Mouse (Mus musculus) thymus, postnatal 10 days (tissue): ENCODE measurements around the gene Ank.

Experiments
- DNase-seq, 2 experiments: peaks; one replicate each; pipeline ENCODE4 v3.0.0; 2021; ENCODE audit warnings: low spot score in 2 of 2

Ank gene

DNA sequence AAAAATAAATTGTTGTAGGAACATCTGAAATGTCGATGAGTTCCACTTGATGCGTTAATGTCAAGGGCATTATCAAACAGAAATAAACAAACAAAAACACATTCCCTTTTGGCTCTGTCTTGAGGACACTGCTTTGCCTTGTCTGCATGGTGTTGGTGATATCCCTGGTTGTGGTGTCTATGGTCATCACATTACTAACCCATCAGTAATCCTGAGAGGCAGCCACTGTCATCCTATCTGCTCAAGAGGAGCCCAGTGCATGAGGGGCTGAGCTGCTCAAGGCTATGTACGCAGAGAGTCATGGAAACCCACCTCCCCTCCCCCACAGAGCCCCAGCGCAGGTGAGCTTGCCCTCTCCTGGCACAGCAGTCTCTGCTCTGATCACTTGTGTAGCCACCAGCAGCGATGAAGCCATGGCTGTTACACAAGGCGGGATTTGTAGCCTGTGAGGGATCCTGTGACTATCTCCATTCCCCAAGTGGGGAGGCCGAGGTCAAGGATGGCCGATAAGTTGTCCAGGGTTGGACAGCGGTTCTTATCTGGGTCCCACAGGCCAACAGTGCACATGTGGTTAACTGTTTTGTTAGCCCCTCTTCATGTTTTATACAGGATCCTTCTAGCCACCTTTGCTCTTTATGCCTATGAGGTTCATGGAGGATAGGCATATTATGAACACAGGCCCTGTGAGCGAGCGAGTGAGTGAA is 30.3 kb downstream of the Ank start:
- no peak for DNase-seq

DNA sequence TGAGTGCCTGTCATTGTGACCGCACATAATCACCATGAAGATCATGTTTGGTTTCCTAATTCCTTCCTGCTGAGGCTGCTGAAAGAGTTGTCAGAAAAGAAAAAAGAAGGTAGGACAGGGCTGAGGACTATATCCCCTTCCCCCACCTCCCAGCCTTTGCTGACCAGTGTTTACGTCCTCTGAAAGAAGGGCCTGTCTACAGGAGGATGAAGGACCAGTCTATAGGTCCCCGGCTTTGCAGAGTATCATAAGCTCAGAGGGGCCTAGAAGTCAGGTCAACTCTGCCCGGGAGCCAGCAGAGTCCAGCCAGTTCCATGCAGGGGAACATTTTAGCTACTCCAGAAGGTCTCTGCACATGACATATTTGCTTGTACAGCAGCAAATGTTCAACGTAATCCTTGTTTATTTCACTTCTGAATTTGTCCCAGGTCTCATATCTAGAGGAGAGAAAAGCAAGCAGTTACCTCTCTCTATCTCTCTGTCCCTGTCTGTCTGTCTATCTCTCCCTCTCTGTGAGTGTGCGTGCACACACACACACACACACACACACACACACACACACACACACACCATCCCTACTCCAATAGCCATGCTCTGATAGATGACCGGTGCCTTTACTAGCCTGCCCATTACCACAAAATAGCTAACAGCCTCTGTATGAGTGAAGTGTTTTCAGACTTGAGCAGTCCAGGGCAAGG is 31.0 kb downstream of the Ank start:
- no peak for DNase-seq

- no peak for DNase-seq
Observed at GRCm38 (mm10) chr15:27498078-27498477, 31.6 kb downstream of the Ank start.

DNA sequence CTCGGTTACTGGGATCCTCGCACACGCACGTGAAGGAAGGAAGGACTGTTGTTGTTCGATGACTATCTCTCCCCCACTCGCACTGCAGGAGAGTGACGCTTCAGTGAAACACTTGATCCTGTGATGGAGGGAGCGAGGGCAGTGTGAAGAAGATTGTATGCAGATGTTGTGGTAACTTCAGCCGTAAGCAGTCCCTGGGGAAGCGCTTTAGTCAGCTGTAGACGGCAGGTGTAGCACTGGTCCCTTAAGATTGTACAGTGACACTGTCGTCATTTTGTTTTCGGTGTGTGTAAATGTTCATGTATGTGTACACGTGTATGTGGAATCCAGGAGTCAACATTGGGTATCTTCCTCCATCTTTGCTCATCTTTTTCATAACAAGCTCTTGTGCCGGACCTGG is 33.9 kb downstream of the Ank start:
- no peak for DNase-seq

GRCm38 (mm10) chr15:27502338-27502737 is 35.9 kb downstream of the Ank start:
- no peak for DNase-seq

GRCm38 (mm10) chr15:27503221-27503620 is 36.7 kb downstream of the Ank start:
- DNase-seq: no peak

DNA sequence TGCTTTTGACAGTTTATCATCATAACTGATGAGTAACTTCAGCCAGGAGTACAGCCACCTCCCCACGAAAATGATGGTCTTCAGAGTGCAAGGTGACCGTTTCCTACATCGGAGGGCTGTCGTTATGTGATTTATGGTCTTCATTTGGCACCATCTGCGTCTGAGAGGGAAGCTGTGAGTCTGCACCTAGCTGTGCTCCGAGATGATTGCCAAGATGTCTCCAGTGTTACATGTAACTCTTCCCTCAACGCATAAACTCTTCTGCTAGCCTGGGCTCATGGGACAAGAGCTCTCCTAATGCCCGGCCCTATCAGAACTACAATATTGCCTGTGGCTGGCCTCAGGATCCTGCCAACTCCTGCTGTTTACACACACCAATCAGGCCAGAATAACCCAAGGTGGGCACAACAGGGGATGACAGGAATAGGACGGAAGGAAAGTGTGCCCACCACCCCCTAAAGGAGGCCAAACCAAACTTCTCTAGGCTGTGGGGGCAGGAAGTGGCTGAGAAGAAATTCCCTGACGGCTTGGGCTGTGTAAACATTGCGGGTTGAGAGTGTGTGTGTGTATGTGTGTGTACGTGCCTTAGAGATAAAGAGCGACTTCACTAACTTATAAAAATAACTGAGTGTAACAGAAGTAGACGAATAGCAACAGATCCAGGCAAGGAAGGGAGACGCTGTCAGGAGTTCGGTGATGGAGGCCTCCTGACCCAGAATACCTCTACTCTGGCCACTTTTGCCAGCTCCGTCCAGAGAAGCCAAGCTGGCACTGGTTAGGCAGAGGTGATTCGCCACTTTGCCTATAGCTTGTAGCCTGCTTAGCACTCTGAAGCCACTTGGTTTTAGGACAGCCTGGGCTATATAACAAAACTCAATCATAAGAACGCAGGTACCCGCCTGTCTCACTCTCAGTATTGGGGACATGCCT is 37.6 kb downstream of the Ank start:
- no peak for DNase-seq

- DNase-seq: no peak
Observed at GRCm38 (mm10) chr15:27506127-27506886, 39.8 kb downstream of the Ank start.

DNA sequence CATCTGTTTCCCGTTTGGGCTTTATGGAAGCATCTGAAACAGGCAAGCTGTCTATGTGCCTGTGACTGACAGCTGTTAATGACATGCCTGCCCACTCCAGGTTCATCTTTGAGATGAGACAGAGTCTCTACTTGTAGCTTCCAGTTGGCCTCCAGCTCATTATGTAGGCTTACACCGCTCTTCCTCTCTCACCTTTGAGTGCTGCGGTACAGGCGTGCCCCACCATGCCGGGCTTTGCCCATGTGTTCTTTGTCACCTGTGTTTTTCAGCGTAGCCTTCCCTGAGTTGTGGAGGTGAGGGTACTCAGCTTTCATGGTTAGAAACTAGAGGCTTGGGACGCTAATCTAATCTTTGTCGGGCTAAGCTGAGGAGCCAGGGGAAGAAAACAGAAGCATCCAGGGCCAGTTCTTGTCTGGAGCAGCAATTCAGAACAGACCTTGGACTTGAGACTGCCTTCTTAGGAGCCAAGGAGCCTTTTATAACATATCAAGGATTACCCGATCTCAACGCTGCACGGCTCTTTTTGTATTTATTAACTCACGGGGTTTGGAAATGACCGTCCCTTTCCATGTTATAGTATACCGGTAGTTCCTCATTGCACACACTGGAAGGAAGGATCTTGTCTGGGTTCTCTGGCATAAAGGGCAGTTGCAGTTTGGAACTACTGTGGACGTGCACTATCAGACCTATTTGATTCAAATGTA is 40.6 kb downstream of the Ank start:
- DNase-seq: no peak

DNA sequence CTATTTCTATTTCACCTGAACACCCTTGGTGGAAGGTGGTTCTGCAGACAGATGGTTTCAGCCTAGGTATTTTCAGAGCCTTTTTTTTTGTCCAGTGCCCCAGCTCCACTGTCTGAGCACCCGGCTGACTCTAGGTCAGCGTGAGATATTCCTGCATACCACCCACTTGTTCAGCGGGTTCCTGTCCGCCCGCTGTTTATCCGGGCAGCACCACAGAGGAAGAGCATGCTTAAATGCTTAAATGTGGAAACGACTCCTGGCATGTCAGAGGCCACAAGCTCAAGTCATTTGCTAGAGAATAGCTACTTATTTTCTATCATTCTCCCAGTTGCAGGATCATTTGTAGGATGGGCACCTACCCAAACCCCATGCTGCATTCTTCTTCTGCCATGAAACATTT is 41.7 kb downstream of the Ank start:
- no peak for DNase-seq

- DNase-seq: no peak
Observed at GRCm38 (mm10) chr15:27508982-27509381, 42.5 kb downstream of the Ank start.

- DNase-seq: no peak
Observed at GRCm38 (mm10) chr15:27516927-27517326, 50.5 kb downstream of the Ank start.

DNA sequence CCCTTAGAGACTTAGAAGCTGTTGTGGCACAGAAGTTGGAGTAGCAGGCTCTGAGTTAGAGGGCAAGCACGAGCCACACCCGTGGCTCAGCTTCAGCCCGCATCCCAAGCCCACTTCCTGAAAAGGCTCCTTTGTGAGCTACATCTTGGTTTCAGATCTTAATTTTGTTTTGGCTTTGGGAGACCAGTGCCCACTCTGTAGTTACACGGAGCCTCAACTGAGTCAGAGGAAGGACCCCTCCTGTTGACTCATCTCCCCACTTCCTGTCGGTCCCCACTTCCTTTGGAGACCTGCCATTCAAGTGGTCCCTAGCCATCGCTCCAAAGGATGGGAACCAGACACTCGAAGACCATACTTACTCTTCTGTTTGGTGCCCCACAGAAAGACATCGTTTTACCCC is 51.5 kb downstream of the Ank start:
- no peak for DNase-seq

DNA sequence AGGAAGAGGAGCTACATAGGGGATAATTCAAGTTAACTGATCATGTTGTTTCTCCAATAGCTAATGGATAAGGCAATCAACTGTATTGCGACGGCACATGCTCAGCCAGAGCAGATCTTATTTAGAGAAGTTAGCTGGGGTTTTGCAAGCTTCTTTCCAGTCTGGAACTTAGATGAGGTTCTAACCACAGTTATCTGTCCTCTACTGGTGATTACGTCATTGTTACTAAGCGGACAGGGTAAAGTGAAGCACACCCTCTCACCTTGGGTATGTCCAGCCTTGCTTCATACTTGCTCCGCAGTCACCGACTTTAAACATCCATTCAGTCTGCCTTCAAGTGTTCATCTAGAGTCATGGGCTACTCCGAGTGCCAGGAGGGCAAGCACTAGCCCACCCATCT is 53.4 kb downstream of the Ank start:
- no peak for DNase-seq

- DNase-seq: no peak
Observed at GRCm38 (mm10) chr15:27525233-27526005, 58.9 kb downstream of the Ank start.

GRCm38 (mm10) chr15:27528896-27529295 is 62.4 kb downstream of the Ank start:
- no peak for DNase-seq

DNA sequence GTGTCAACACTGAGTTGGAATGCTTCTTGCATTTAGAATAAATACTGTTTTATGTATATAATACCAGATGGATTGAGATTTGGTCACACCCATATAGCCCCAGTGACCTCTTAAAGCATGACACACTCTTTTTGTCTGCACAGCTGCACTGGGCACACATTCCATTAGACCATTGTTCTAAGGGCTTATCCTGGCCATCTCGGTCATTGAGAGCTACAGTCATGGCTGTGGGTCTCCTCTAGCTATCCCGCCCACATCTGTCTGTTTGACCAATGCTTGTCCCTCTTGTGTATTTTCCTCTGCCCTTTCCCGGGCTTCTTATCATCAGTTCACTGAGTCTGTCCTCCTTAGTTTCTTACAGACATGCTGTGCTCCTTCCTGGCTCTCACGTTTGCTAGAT is 63.5 kb downstream of the Ank start:
- DNase-seq: no peak

DNA sequence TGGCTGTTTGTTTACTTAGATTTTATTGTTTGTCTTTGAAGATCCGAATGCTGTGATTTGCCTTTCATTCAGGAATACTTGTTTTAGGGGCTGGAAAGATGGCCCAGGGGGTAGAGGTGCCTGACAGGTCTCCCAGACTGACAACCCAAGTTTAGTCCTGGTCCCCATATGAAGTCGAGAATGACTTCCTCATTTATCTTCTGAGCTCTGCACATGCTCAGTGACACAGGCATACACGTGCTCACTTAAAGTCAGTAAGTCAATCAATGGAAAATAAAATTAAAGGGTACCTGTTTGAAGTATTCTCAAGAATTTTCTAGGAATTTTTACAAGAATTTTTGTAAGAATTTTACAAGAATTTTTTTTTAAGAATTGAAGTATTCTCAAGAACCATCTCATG is 66.6 kb downstream of the Ank start:
- DNase-seq: no peak

GRCm38 (mm10) chr15:27535681-27536080 is 69.2 kb downstream of the Ank start:
- DNase-seq: no peak

- no peak for DNase-seq
Observed at GRCm38 (mm10) chr15:27536186-27536585, 69.7 kb downstream of the Ank start.
